Mouse (Mus musculus): ENCODE results near the gene Bhlha9.
"Not testable (repeated sequence)": the region's sequence is repeated elsewhere in the genome, so short reads cannot be mapped to it uniquely, and the experiment has no call there.

Gene Bhlha9

GRCm38 (mm10) chr11:76661790-76662468, 10.3 kb upstream of the Bhlha9 start:
- DNase-seq (ENCODE audit: low spot score in 2 of 2) = no peak

- DNase-seq (ENCODE audit: low spot score in 2 of 2) = no peak
These were observed 6.1 kb upstream of the Bhlha9 start for GRCm38 (mm10) chr11:76666002-76666649.

GRCm38 (mm10) chr11:76667807-76668206, 4.5 kb upstream of the Bhlha9 start:
- no peak for DNase-seq (ENCODE audit: low spot score in 2 of 2)

- DNase-seq (ENCODE audit: low spot score in 2 of 2) = peak; percentile 79 to 81
These were observed 503 bp downstream of the Bhlha9 start for GRCm38 (mm10) chr11:76672561-76673384.

GRCm38 (mm10) chr11:76674199-76674598, 1.9 kb downstream of the Bhlha9 start:
- no peak for DNase-seq (ENCODE audit: low spot score in 2 of 2)

GRCm38 (mm10) chr11:76674704-76675103, 2.4 kb downstream of the Bhlha9 start:
- no peak for DNase-seq (ENCODE audit: low spot score in 2 of 2)

- not testable (repeated sequence) for DNase-seq (ENCODE audit: low spot score in 2 of 2)
These were observed 7.2 kb downstream of the Bhlha9 start, which contains the start of gene Trarg1 for GRCm38 (mm10) chr11:76679508-76679907. TSS of gene Trarg1 (plus strand) at chr11:76679808.

GRCm38 (mm10) chr11:76685604-76686003, 13.3 kb downstream of the Bhlha9 start:
- DNase-seq (ENCODE audit: low spot score in 2 of 2) = no peak

- DNase-seq (ENCODE audit: low spot score in 2 of 2) = no peak
These were observed 19.8 kb downstream of the Bhlha9 start for GRCm38 (mm10) chr11:76692096-76692495.

- peak in 1 of 2 experiments; percentile 43 for DNase-seq (ENCODE audit: low spot score in 2 of 2)
These were observed 23.5 kb downstream of the Bhlha9 start for GRCm38 (mm10) chr11:76695810-76696209.

GRCm38 (mm10) chr11:76699626-76700025, 27.4 kb downstream of the Bhlha9 start:
- no peak for DNase-seq (ENCODE audit: low spot score in 2 of 2)

- DNase-seq (ENCODE audit: low spot score in 2 of 2) = no peak
These were observed 35.4 kb downstream of the Bhlha9 start for GRCm38 (mm10) chr11:76707656-76708055.

GRCm38 (mm10) chr11:76708066-76708465, 35.8 kb downstream of the Bhlha9 start:
- DNase-seq (ENCODE audit: low spot score in 2 of 2) = no peak

GRCm38 (mm10) chr11:76708881-76709280, 36.6 kb downstream of the Bhlha9 start:
- no peak for DNase-seq (ENCODE audit: low spot score in 2 of 2)

GRCm38 (mm10) chr11:76709625-76710452, 37.6 kb downstream of the Bhlha9 start:
- DNase-seq (ENCODE audit: low spot score in 2 of 2) = no peak

GRCm38 (mm10) chr11:76717000-76717399, 44.7 kb downstream of the Bhlha9 start:
- no peak for DNase-seq (ENCODE audit: low spot score in 2 of 2)
